Mouse (Mus musculus) heart, adult 2 months (tissue): ENCODE data around the gene Mmp23.

Experiments
- CTCF ChIP-seq: fragments of 200-600 bp; IDR thresholded peaks from 2 replicates; pipeline ENCODE4 v1.8.1; 2022; ENCODE audit warnings: antibody characterized with exemption, mild to moderate bottlenecking, moderate library complexity
- POLR2A ChIP-seq: fragments of 200-500 bp; IDR thresholded peaks from 2 replicates; pipeline ENCODE4 v1.6.1; 2011; ENCODE audit warnings: mild to moderate bottlenecking, low read depth, low read length, control low read depth; ENCODE audit not compliant: insufficient read depth

- TF ChIP-seq CTCF (no peak), POLR2A (0 out of 2 replicates have a peak, but pooled peaks have one; percentile 4)
Measured at GRCm38 (mm10) chr4:155653086-155653450, at the start of gene Mmp23.
